Mouse (Mus musculus) layer of hippocampus, adult 11-12 months (tissue): ENCODE data around the gene Kremen1.

ENCODE experiments used
- DNase-seq: peaks from one replicate; pipeline ENCODE4 v3.0.0; 2022; ENCODE audit warnings: low spot score

Kremen1 gene

GRCm38 (mm10) chr11:5265764-5266163 lies 4.4 kb upstream of the Kremen1 start:
- no peak for DNase-seq

GRCm38 (mm10) chr11:5263078-5263730 lies 1.8 kb upstream of the Kremen1 start:
- no peak for DNase-seq

- no peak for DNase-seq
Observed at GRCm38 (mm10) chr11:5260942-5261459, 357 bp downstream of the Kremen1 start.

- no peak for DNase-seq
Observed at GRCm38 (mm10) chr11:5259944-5260598, 1.3 kb downstream of the Kremen1 start.

- DNase-seq: no peak
Observed at GRCm38 (mm10) chr11:5258036-5258435, 3.3 kb downstream of the Kremen1 start.

GRCm38 (mm10) chr11:5257151-5257862 lies 4.1 kb downstream of the Kremen1 start:
- DNase-seq: no peak

- no peak for DNase-seq
Observed at GRCm38 (mm10) chr11:5255509-5256014, 5.8 kb downstream of the Kremen1 start.

GRCm38 (mm10) chr11:5254016-5254415 lies 7.3 kb downstream of the Kremen1 start:
- no peak for DNase-seq

GRCm38 (mm10) chr11:5253528-5253927 lies 7.8 kb downstream of the Kremen1 start:
- DNase-seq: no peak

GRCm38 (mm10) chr11:5252727-5253126 lies 8.6 kb downstream of the Kremen1 start:
- DNase-seq: no peak

GRCm38 (mm10) chr11:5251112-5251511 lies 10.2 kb downstream of the Kremen1 start:
- no peak for DNase-seq

- no peak for DNase-seq
Observed at GRCm38 (mm10) chr11:5248200-5248599, 13.2 kb downstream of the Kremen1 start.

- DNase-seq: no peak
Observed at GRCm38 (mm10) chr11:5245431-5245830, 15.9 kb downstream of the Kremen1 start.

- DNase-seq: no peak
Observed at GRCm38 (mm10) chr11:5244749-5245130, 16.6 kb downstream of the Kremen1 start.

GRCm38 (mm10) chr11:5243812-5244748 lies 17.3 kb downstream of the Kremen1 start:
- DNase-seq: peak; percentile 49

- no peak for DNase-seq
Observed at GRCm38 (mm10) chr11:5243208-5243607, 18.1 kb downstream of the Kremen1 start.

GRCm38 (mm10) chr11:5242158-5242557 lies 19.2 kb downstream of the Kremen1 start:
- DNase-seq: no peak

GRCm38 (mm10) chr11:5239706-5240690 lies 21.4 kb downstream of the Kremen1 start:
- no peak for DNase-seq

GRCm38 (mm10) chr11:5219910-5220447 lies 41.4 kb downstream of the Kremen1 start:
- no peak for DNase-seq

- DNase-seq: no peak
Observed at GRCm38 (mm10) chr11:5219371-5219770, 42.0 kb downstream of the Kremen1 start.
